Mouse (Mus musculus) CH12.LX (cell line): ENCODE results near the gene Aatk. TPM values are rescaled to one million over a fixed set of nuclear protein-coding genes. Genes with fewer than 3 reads are reported as not detected.

Experiments used
- DNase-seq: peaks from one replicate; pipeline ENCODE4 v3.0.0-alpha.2; 2013; ENCODE audit errors: extremely low read depth
- H3K27ac ChIP-seq: 2 replicates; pipeline ENCODE4 v1.5.1; 2012; ENCODE audit warnings: low read depth, mild to moderate bottlenecking, control low read depth, moderate library complexity; ENCODE audit not compliant: insufficient read depth
- H3K27me3 ChIP-seq: replicated peaks from 2 replicates; pipeline ENCODE3; 2012; ENCODE audit warnings: inconsistent platforms
- H3K36me3 ChIP-seq, 2 experiments: replicated peaks in 1 of 2; 2 replicates each; pipeline versions ENCODE3 to v1.6.1; 2012; ENCODE audit warnings: inconsistent platforms in 1 of 2, low read length in 1 of 2, mild to moderate bottlenecking in 1 of 2, mixed read lengths in 1 of 2, moderate library complexity in 1 of 2; ENCODE audit not compliant: control insufficient read depth in 1 of 2, insufficient read depth in 1 of 2
- H3K4me1 ChIP-seq, 2 experiments: 2 replicates each; pipeline ENCODE4 v1.6.1; 2012; ENCODE audit warnings: inconsistent platforms in 1 of 2, moderate library complexity in 1 of 2; ENCODE audit not compliant: insufficient read depth in 2 of 2, control insufficient read depth in 1 of 2
- H3K4me2 ChIP-seq: 2 replicates; pipeline ENCODE4 v1.6.1; 2012; ENCODE audit warnings: low read depth, mild to moderate bottlenecking, control low read depth; ENCODE audit not compliant: poor library complexity, insufficient read depth, severe bottlenecking
- H3K4me3 ChIP-seq, 3 experiments: fragments of 150-350 bp in 1 of 3; sonication (generic) in 1 of 3; replicated peaks in 1 of 3; 2 replicates each; pipeline versions ENCODE3 to v1.5.1; 2011 to 2012; ENCODE audit warnings: low read depth in 2 of 3, low read length in 2 of 3, mild to moderate bottlenecking in 2 of 3, moderate library complexity in 2 of 3, control low read depth in 1 of 3, improper control_type of control experiment in 1 of 3, inconsistent platforms in 1 of 3, mixed read lengths in 1 of 3; ENCODE audit not compliant: poor library complexity in 1 of 3
- H3K79me2 ChIP-seq: replicated peaks from 2 replicates; pipeline ENCODE4 v1.6.1; 2012; ENCODE audit warnings: mild to moderate bottlenecking, moderate library complexity; ENCODE audit not compliant: control insufficient read depth, poor library complexity, insufficient read depth, severe bottlenecking; ENCODE audit errors: extremely low read depth
- H3K9ac ChIP-seq: 2 replicates; pipeline ENCODE4 v1.6.1; 2012; ENCODE audit warnings: low read depth, mild to moderate bottlenecking, control low read depth, moderate library complexity; ENCODE audit not compliant: insufficient read depth
- H3K9me3 ChIP-seq: replicated peaks from 2 replicates; pipeline ENCODE3; 2012; ENCODE audit warnings: low read length, inconsistent platforms, mixed read lengths
- BHLHE40 ChIP-seq: IDR thresholded peaks from 2 replicates; pipeline ENCODE4 v1.6.1; 2011; ENCODE audit warnings: mild to moderate bottlenecking, low read depth, low read length, improper control_type of control experiment
- CHD1 ChIP-seq: IDR thresholded peaks from 2 replicates; pipeline ENCODE4 v1.6.1; 2012; ENCODE audit warnings: low read depth, low read length, improper control_type of control experiment, inconsistent platforms
- CHD2 ChIP-seq: IDR thresholded peaks from 2 replicates; pipeline ENCODE4 v1.6.1; 2011; ENCODE audit warnings: low read length, improper control_type of control experiment
- E2F4 ChIP-seq: IDR thresholded peaks from 2 replicates; pipeline ENCODE4 v1.6.1; 2011; ENCODE audit warnings: low read depth, low read length, improper control_type of control experiment; ENCODE audit not compliant: insufficient replicate concordance
- EP300 ChIP-seq: IDR thresholded peaks from 2 replicates; pipeline ENCODE4 v1.6.1; 2011; ENCODE audit warnings: low read length, improper control_type of control experiment
- GABPA ChIP-seq: IDR thresholded peaks from 2 replicates; pipeline ENCODE4 v1.6.1; 2012; ENCODE audit warnings: low read depth, low read length, improper control_type of control experiment, inconsistent platforms; ENCODE audit not compliant: insufficient replicate concordance
- IRF4 ChIP-seq: IDR thresholded peaks from 2 replicates; pipeline ENCODE4 v1.6.1; 2014; ENCODE audit warnings: low read depth, mild to moderate bottlenecking, inconsistent platforms, low read length, improper control_type of control experiment
- JUN ChIP-seq: IDR thresholded peaks from 2 replicates; pipeline ENCODE4 v1.6.1; 2011; ENCODE audit warnings: low read depth, mild to moderate bottlenecking, low read length, improper control_type of control experiment, moderate library complexity; ENCODE audit not compliant: insufficient read depth
- JUND ChIP-seq: conservative IDR thresholded peaks from 2 replicates; pipeline ENCODE4 v1.6.1; 2011; ENCODE audit warnings: low read depth, low read length, improper control_type of control experiment
- KAT2A ChIP-seq: IDR thresholded peaks from 2 replicates; pipeline ENCODE4 v1.6.1; 2012; ENCODE audit warnings: low read length, improper control_type of control experiment, inconsistent platforms; ENCODE audit not compliant: insufficient replicate concordance
- MAX ChIP-seq: IDR thresholded peaks from 2 replicates; pipeline ENCODE4 v1.6.1; 2011; ENCODE audit warnings: low read length, improper control_type of control experiment
- MEF2A ChIP-seq: IDR thresholded peaks from 2 replicates; pipeline ENCODE4 v1.6.1; 2014; ENCODE audit warnings: low read depth, mild to moderate bottlenecking, inconsistent platforms, low read length, improper control_type of control experiment, borderline replicate concordance
- NELFE ChIP-seq: IDR thresholded peaks from 2 replicates; pipeline ENCODE4 v1.6.1; 2011; ENCODE audit warnings: low read depth, low read length, improper control_type of control experiment
- NRF1 ChIP-seq: IDR thresholded peaks from 2 replicates; pipeline ENCODE4 v1.6.1; 2014; ENCODE audit warnings: low read depth, mild to moderate bottlenecking, inconsistent platforms, low read length, improper control_type of control experiment, moderate library complexity
- RAD21 ChIP-seq: IDR thresholded peaks from 2 replicates; pipeline ENCODE4 v1.6.1; 2011; ENCODE audit warnings: low read depth, mild to moderate bottlenecking, low read length, improper control_type of control experiment, moderate library complexity
- RCOR1 ChIP-seq: conservative IDR thresholded peaks from 2 replicates; pipeline ENCODE4 v1.6.1; 2012; ENCODE audit warnings: low read depth, mild to moderate bottlenecking, inconsistent platforms, low read length, improper control_type of control experiment
- SIN3A ChIP-seq: IDR thresholded peaks from 2 replicates; pipeline ENCODE4 v1.6.1; 2012; ENCODE audit warnings: low read length, improper control_type of control experiment, inconsistent platforms
- SMC3 ChIP-seq: IDR thresholded peaks from 2 replicates; pipeline ENCODE4 v1.6.1; 2011; ENCODE audit warnings: low read depth, low read length, improper control_type of control experiment
- TBP ChIP-seq: conservative IDR thresholded peaks from 2 replicates; pipeline ENCODE4 v1.6.1; 2011; ENCODE audit warnings: low read depth, low read length, improper control_type of control experiment
- TCF12 ChIP-seq: IDR thresholded peaks from 2 replicates; pipeline ENCODE4 v1.6.1; 2014; ENCODE audit warnings: low read depth, mild to moderate bottlenecking, inconsistent platforms, low read length, improper control_type of control experiment
- UBTF ChIP-seq: IDR thresholded peaks from 2 replicates; pipeline ENCODE4 v1.6.1; 2012; ENCODE audit warnings: low read depth, mild to moderate bottlenecking, inconsistent platforms, low read length, improper control_type of control experiment, moderate library complexity
- USF1 ChIP-seq: IDR thresholded peaks from 2 replicates; pipeline ENCODE4 v1.6.1; 2014; ENCODE audit warnings: low read depth, mild to moderate bottlenecking, inconsistent platforms, low read length, improper control_type of control experiment
- USF2 ChIP-seq: conservative IDR thresholded peaks from 2 replicates; pipeline ENCODE4 v1.6.1; 2011; ENCODE audit warnings: low read depth, low read length, improper control_type of control experiment
- ZC3H11A ChIP-seq: IDR thresholded peaks from 2 replicates; pipeline ENCODE4 v1.6.1; 2012; ENCODE audit warnings: low read depth, mild to moderate bottlenecking, inconsistent platforms, low read length, improper control_type of control experiment
- ZKSCAN1 ChIP-seq: IDR thresholded peaks from 2 replicates; pipeline ENCODE4 v1.6.1; 2012; ENCODE audit warnings: low read depth, inconsistent platforms, low read length, improper control_type of control experiment, borderline replicate concordance
- ZMIZ1 ChIP-seq: IDR thresholded peaks from 2 replicates; pipeline ENCODE4 v1.6.1; 2012; ENCODE audit warnings: low read depth, mild to moderate bottlenecking, inconsistent platforms, low read length, improper control_type of control experiment
- ZNF384 ChIP-seq: IDR thresholded peaks from 2 replicates; pipeline ENCODE4 v1.6.1; 2012; ENCODE audit warnings: low read depth, low read length, improper control_type of control experiment, inconsistent platforms
- dilution Hi-C: fragments of 300-500 bp; cut with MboI; formaldehyde crosslinking; loops from 2 replicates; pipeline ENCODE4 v1.14.3; 2020; ENCODE audit warnings: low sequenced_read_pairs; ENCODE audit not compliant: extremely low pct_unique_long_range_greater_than_20kb, extremely low pct_ligation_motif_present
- in situ Hi-C: fragments of 300-500 bp; cut with MboI; formaldehyde crosslinking; loops from 3 replicates; pipeline ENCODE4 v1.14.3; 2019; ENCODE audit warnings: low sequenced_read_pairs, low pct_ligation_motif_present, low pct_unique_long_range_greater_than_20kb, mixed read lengths
- polyA plus RNA-seq: library from polyadenylated mRNA; unstranded; fragments of >175 nt; gene quantifications from 2 replicates; pipeline ENCODE4 v1.2.1, GENCODE M21; 2012; ENCODE audit warnings: low read depth; ENCODE audit not compliant: insufficient read length
- total RNA-seq, 2 experiments: library from RNA; depleted of rRNA; stranded (reverse); fragments of 300-350 nt in 1 of 2; fragments of >200 nt in 1 of 2; gene quantifications; 2 replicates each; pipeline ENCODE4 v1.2.3; 2012 to 2014

The Aatk gene
- total and polyA plus RNA-seq, 3 experiments, result 0.08 to 0.21 (median 0.19) TPM

- dilution Hi-C loops, result no loop called here
- H3K4me2 ChIP-seq, result no peak overlapping the region
- in situ Hi-C loops, result no loop called here
- TF ChIP-seq BHLHE40 (no peak), JUND (no peak), ZNF384 (no peak), NRF1 (no peak), MAX (no peak), IRF4 (no peak), JUN (no peak), GABPA (no peak), CHD2 (no peak), CHD1 (no peak), SIN3A (no peak), USF2 (no peak), RAD21 (no peak), ZMIZ1 (no peak), NELFE (no peak)
- H3K9ac ChIP-seq, result no peak overlapping the region
- DNase-seq, result no peak
- peaks cover 53% of the 10 kb centered on the region for H3K27me3 ChIP-seq
- H3K4me1 ChIP-seq, result no peaks in the 10 kb centered on the region
- H3K79me2 ChIP-seq, result no peaks in the 10 kb centered on the region
- peaks cover 8% of the 10 kb centered on the region for H3K9me3 ChIP-seq
- H3K4me3 ChIP-seq, result no peak overlapping the region
- H3K36me3 ChIP-seq, result no peaks in the 10 kb centered on the region
- no peak overlapping the region for H3K27ac ChIP-seq
Observed at GRCm38 (mm10) chr11:120033473-120033872, 13.5 kb downstream of the Aatk start.

DNA sequence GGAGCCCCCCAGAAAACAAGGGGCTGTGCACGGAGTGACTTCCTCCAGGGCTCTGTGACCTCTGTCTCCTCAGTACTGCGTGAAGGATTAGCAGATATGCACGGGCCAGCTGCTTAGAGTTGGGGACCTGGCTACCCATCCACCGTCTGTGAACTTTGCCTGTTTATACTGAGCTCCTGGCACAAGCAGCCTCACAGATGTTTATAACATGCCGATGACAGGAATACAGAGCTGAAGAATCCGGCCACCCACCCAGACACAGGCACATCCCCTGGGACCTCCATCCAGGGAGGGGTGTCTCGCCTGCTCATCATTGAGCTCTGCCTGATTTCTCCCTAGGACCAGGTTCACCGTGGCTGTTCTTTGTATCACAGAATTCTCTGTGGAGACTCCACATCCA is 14.9 kb downstream of the Aatk start:
- Histone ChIP-seq H3K36me3 (no peaks in the 10 kb centered on the region), H3K4me1 (no peaks in the 10 kb centered on the region), H3K9ac (no peak overlapping the region), H3K9me3 (peaks cover 8% of the 10 kb centered on the region), H3K4me2 (no peak overlapping the region), H3K4me3 (no peak overlapping the region), H3K27ac (no peak overlapping the region), H3K27me3 (peaks cover 46% of the 10 kb centered on the region), H3K79me2 (no peaks in the 10 kb centered on the region)
- in situ Hi-C loops, result no loop called here
- no peak for DNase-seq
- dilution Hi-C loops, result no loop called here
- TF ChIP-seq TCF12, result no peak
- TF ChIP-seq ZNF384, result no peak
- no peak for TF ChIP-seq USF1
- no peak for TF ChIP-seq UBTF
- TF ChIP-seq TBP, result no peak
- TF ChIP-seq E2F4, result no peak
- no peak for TF ChIP-seq CHD2
- TF ChIP-seq RAD21, result no peak
- TF ChIP-seq ZC3H11A, result no peak
- no peak for TF ChIP-seq EP300
- no peak for TF ChIP-seq SIN3A
- no peak for TF ChIP-seq ZKSCAN1
- no peak for TF ChIP-seq RCOR1
- no peak for TF ChIP-seq GABPA
- TF ChIP-seq MEF2A, result no peak
- no peak for TF ChIP-seq SMC3
- no peak for TF ChIP-seq IRF4
- TF ChIP-seq KAT2A, result no peak
